Mouse (Mus musculus) olfactory bulb, adult 2 months (tissue): ENCODE data around the gene Stk38.
"Not testable (repeated sequence)": the region's sequence is repeated elsewhere in the genome, so short reads cannot be mapped to it uniquely, and the experiment has no call there.

Experiments used
- CTCF ChIP-seq: fragments of 200-500 bp; IDR thresholded peaks from 2 replicates; pipeline ENCODE4 v1.5.1; 2012; ENCODE audit warnings: low read depth, mild to moderate bottlenecking, low read length, moderate library complexity; ENCODE audit not compliant: insufficient read depth
- POLR2A ChIP-seq: fragments of 200-500 bp; IDR thresholded peaks from 2 replicates; pipeline ENCODE4 v1.6.1; 2012; ENCODE audit warnings: mild to moderate bottlenecking, low read depth, low read length, moderate library complexity; ENCODE audit not compliant: insufficient read depth

DNA sequence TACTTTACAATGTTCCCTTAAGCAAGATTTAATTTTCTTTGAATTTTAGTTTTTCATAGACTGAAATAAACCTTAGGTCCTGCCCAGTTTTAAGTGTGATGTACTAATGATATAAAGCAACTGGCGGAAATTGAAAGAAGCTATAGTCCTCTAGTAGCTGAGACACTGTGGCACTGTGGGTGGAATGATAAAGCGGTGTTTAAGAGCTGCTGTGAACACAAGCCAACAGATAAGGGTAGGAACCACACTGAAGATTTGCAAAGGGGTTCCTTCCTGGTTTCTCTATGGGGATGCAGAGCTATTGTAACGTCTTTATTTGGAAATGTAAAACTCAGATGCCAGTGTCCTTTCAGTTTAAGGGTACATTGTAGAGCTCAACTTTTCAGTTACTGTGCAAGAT is 33.8 kb upstream of the Stk38 start:
- TF ChIP-seq CTCF, POLR2A: not testable (repeated sequence)
